Mouse (Mus musculus): ENCODE data around the gene 0610009B22Rik. TPM values are rescaled to one million over a fixed set of nuclear protein-coding genes. Genes with fewer than 3 reads are reported as not detected.

0610009B22Rik gene
- total RNA-seq, 2 experiments from 2014 or later: 32.2 to 33.8 TPM

- intact Hi-C loops (cut with DNase I): no loop called here
- no peak for DNase-seq (ENCODE audit: low spot score in 2 of 2)
Observed at GRCm38 (mm10) chr11:51643761-51644160, 44.9 kb downstream of the 0610009B22Rik start.

- no peak for DNase-seq (ENCODE audit: low spot score in 2 of 2)
- intact Hi-C loops (cut with DNase I): no loop called here
Observed at GRCm38 (mm10) chr11:51643202-51643601, 45.5 kb downstream of the 0610009B22Rik start.

GRCm38 (mm10) chr11:51640748-51641147, 47.9 kb downstream of the 0610009B22Rik start:
- intact Hi-C loops (cut with DNase I): no loop called here
- no peak for DNase-seq (ENCODE audit: low spot score in 2 of 2)

- DNase-seq (ENCODE audit: low spot score in 2 of 2): no peak
- intact Hi-C loops (cut with DNase I): loop anchor here (5.0 kb wide), 1 partner anchor 49 kb away; the partner anchor contains the start of gene 0610009B22Rik
Observed at GRCm38 (mm10) chr11:51638497-51638896, 50.2 kb downstream of the 0610009B22Rik start.

- no peak for DNase-seq (ENCODE audit: low spot score in 2 of 2)
- intact Hi-C loops (cut with DNase I): loop anchor here (5.0 kb wide), 1 partner anchor 49 kb away; the partner anchor contains the start of gene 0610009B22Rik
Observed at GRCm38 (mm10) chr11:51637971-51638414, 50.7 kb downstream of the 0610009B22Rik start.

- peak in 1 of 2 experiments; percentile 52 for DNase-seq (ENCODE audit: low spot score in 2 of 2)
- intact Hi-C loops (cut with DNase I): loop anchor here (5.0 kb wide), 1 partner anchor 51 kb away; the partner anchor contains the start of gene 0610009B22Rik
Observed at GRCm38 (mm10) chr11:51636323-51636684, 52.4 kb downstream of the 0610009B22Rik start.

GRCm38 (mm10) chr11:51635525-51636322, 53.0 kb downstream of the 0610009B22Rik start, which contains the start of gene Rmnd5b:
Gene Rmnd5b, minus strand, starts transcription at chr11:51635896.
- DNase-seq (ENCODE audit: low spot score in 2 of 2): peak; percentile 95 to 97
- intact Hi-C loops (cut with DNase I): loop anchor here (5.0 kb wide), 1 partner anchor 52 kb away; the partner anchor contains the start of gene 0610009B22Rik

Other genes with a start within 250 kb of the 0610009B22Rik start
- gene Phykpl, start 104.1 kb downstream of the 0610009B22Rik start, total RNA-seq (2021): 1 to 10 TPM; 6.7 to 9.4 TPM
- 100 to 1,000 TPM; 121 to 126 TPM for gene Hnrnpab, start 82.0 kb downstream of the 0610009B22Rik start, total RNA-seq (2021)
- gene Nhp2, start 69.1 kb downstream of the 0610009B22Rik start, total RNA-seq (2021): 10 to 100 TPM; 44.7 to 52.4 TPM
- 10 to 100 TPM; 58.0 to 58.9 TPM for gene Rmnd5b, start 53.0 kb downstream of the 0610009B22Rik start, total RNA-seq (2021)
- 10 to 100 TPM; 11.8 to 15.0 TPM for gene N4bp3, start 38.0 kb downstream of the 0610009B22Rik start, total RNA-seq (2021)
- gene D930048N14Rik, start 37.9 kb downstream of the 0610009B22Rik start, total RNA-seq (2021): 1 to 10 TPM in 1 of 2 experiments, under 1 TPM in 1; 0.81 to 1.6 TPM
- 10 to 100 TPM; 16.7 to 19.4 TPM for gene Sec24a, start 74.8 kb upstream of the 0610009B22Rik start, total RNA-seq (2021)
- gene Sar1b, start 74.8 kb upstream of the 0610009B22Rik start, total RNA-seq (2021): 10 to 100 TPM; 63.1 to 65.0 TPM
- 10 to 100 TPM; 34.0 to 39.7 TPM for gene Jade2, start 168.8 kb upstream of the 0610009B22Rik start, total RNA-seq (2021)

All from left cerebral cortex, postnatal 36 days (tissue).